Mouse (Mus musculus) liver, embryonic 14.5 days (tissue): ENCODE results near the gene Arfip1. TPM values are rescaled to one million over a fixed set of nuclear protein-coding genes. Genes with fewer than 3 reads are reported as not detected.

Experiments
- ATAC-seq: fragments of 200-750 bp; cut with Nextera tagmentation; 2 replicates; pipeline ENCODE4 v1.8.0; 2017; ENCODE audit warnings: moderate number of reproducible peaks, mild to moderate bottlenecking, moderate library complexity; ENCODE audit not compliant: insufficient read depth
- DNase-seq, 3 experiments: peaks; one replicate each; pipeline ENCODE4 v3.0.0-alpha.2; 2012 to 2013; ENCODE audit warnings: low read depth in 3 of 3, low spot score in 3 of 3
- H3K27ac ChIP-seq: fragments of 300-500 bp; sonication (generic); 2 replicates; pipeline ENCODE4 v1.5.1; 2014; ENCODE audit warnings: moderate library complexity, mild to moderate bottlenecking, control low read depth, inconsistent platforms
- H3K27me3 ChIP-seq: fragments of 300-500 bp; sonication (generic); 2 replicates; pipeline ENCODE4 v1.6.1; 2014; ENCODE audit warnings: mild to moderate bottlenecking, low read length, moderate library complexity; ENCODE audit not compliant: control insufficient read depth, insufficient read depth
- H3K36me3 ChIP-seq: fragments of 300-500 bp; sonication (generic); replicated peaks from 2 replicates; pipeline ENCODE4 v1.6.1; 2014; ENCODE audit warnings: low read depth; ENCODE audit not compliant: control insufficient read depth, insufficient read depth
- H3K4me1 ChIP-seq, 2 experiments: fragments of 200-500 bp in 1 of 2; fragments of 300-500 bp in 1 of 2; sonication (generic) in 1 of 2; replicated peaks; 2 replicates each; pipeline ENCODE4 v1.6.1; 2012 to 2014; ENCODE audit warnings: antibody characterized with exemption in 1 of 2, inconsistent platforms in 1 of 2, low read length in 1 of 2; ENCODE audit not compliant: control insufficient read depth in 2 of 2, insufficient read depth in 2 of 2
- H3K4me2 ChIP-seq: fragments of 300-500 bp; sonication (generic); 2 replicates; pipeline ENCODE4 v1.6.1; 2014; ENCODE audit warnings: low read depth, mild to moderate bottlenecking, control low read depth, moderate library complexity
- H3K4me3 ChIP-seq, 2 experiments: fragments of 200-500 bp in 1 of 2; fragments of 300-500 bp in 1 of 2; sonication (generic) in 1 of 2; 2 replicates each; pipeline ENCODE4 v1.5.1; 2012 to 2014; ENCODE audit warnings: low read depth in 2 of 2, low read length in 2 of 2, mild to moderate bottlenecking in 2 of 2, control low read depth in 1 of 2, inconsistent platforms in 1 of 2, moderate library complexity in 1 of 2; ENCODE audit not compliant: insufficient read depth in 1 of 2
- H3K9ac ChIP-seq: fragments of 300-500 bp; sonication (generic); replicated peaks from 2 replicates; pipeline ENCODE4 v1.6.1; 2014; ENCODE audit warnings: mild to moderate bottlenecking, control low read depth, moderate library complexity
- H3K9me3 ChIP-seq: fragments of 300-500 bp; sonication (generic); 2 replicates; pipeline ENCODE4 v1.6.1; 2016; ENCODE audit warnings: low read length, mixed read lengths; ENCODE audit not compliant: control insufficient read depth
- CTCF ChIP-seq: IDR thresholded peaks from 2 replicates; pipeline ENCODE4 v1.5.1; 2016; ENCODE audit warnings: antibody characterized with exemption, low read depth, control low read depth
- EP300 ChIP-seq: IDR thresholded peaks from 2 replicates; pipeline ENCODE4 v1.6.1; 2016; ENCODE audit warnings: antibody characterized with exemption, low read depth
- WGBS: fragments of 180-500 bp; shearing (Covaris S2); extraction: QIAGEN DNeasy Blood & Tissue Kit; methylation state at CpG from one replicate; pipeline ENCODE4 v1.1.7; 2014; ENCODE audit not compliant: insufficient replicate concordance; 5-methylcytosine and 5-hydroxymethylcytosine counted together
- polyA plus RNA-seq, 2 experiments: library from polyadenylated mRNA; depleted of rRNA in 1 of 2; stranded (reverse) in 1 of 2; unstranded in 1 of 2; fragments of >200 nt; fragmentation: Nextera tagmentation in 1 of 2; extraction: Ambion mirVana in 1 of 2; gene quantifications; 2 replicates each; pipeline versions ENCODE4 v1.2.1 to v1.2.3; 2012 to 2014

The Arfip1 gene
- polyA plus RNA-seq, 2 experiments = 5.3 to 12.0 TPM

- Histone ChIP-seq H3K9me3 (peaks cover under 1% of the 10 kb centered on the region), H3K4me3 (peak overlapping the region in 1 of 2 experiments; percentile 7; a peak in 2 of 4 replicates)
Measured at GRCm38 (mm10) chr3:84474981-84475775, 107.2 kb downstream of the Arfip1 start.

GRCm38 (mm10) chr3:84474398-84474797 lies 108.0 kb downstream of the Arfip1 start:
- DNase-seq (no peak), ATAC-seq (no peak)
- no peak overlapping the region for H3K27ac ChIP-seq
- H3K9ac ChIP-seq = no peak overlapping the region
- H3K27me3 ChIP-seq = peaks cover 8% of the 10 kb centered on the region; the same call in 1 of the 2 replicates
- 78% methylated on average over 6 of the region's 6 CpGs for WGBS
- peak overlapping the region; percentile 87 for H3K4me2 ChIP-seq
- H3K4me1 ChIP-seq = peaks cover 74 to 75% of the 10 kb centered on the region in 2 experiments
- TF ChIP-seq CTCF (no peak), EP300 (no peak)
- H3K36me3 ChIP-seq = peaks cover 51% of the 10 kb centered on the region
- H3K4me3 ChIP-seq = peak overlapping the region in 1 of 2 experiments; percentile 2; a peak in 1 of 4 replicates
- H3K9me3 ChIP-seq = peaks cover 3% of the 10 kb centered on the region

More at GRCm38 (mm10) chr3:84474981-84475775, 107.2 kb downstream of the Arfip1 start:
- H3K9ac ChIP-seq = peak overlapping the region; percentile 38
- H3K4me2 ChIP-seq = peak overlapping the region; percentile 87
- peaks cover 66 to 68% of the 10 kb centered on the region in 2 experiments for H3K4me1 ChIP-seq
- TF ChIP-seq EP300 (peak; percentile 55), CTCF (no peak)
- H3K27ac ChIP-seq = peak overlapping the region; percentile 23
- ATAC-seq (no peak), DNase-seq (no peak)
- peaks cover 10% of the 10 kb centered on the region; the same call in 1 of the 2 replicates for H3K27me3 ChIP-seq
- peaks cover 43% of the 10 kb centered on the region for H3K36me3 ChIP-seq
- WGBS = 75% methylated on average over 12 of the region's 12 CpGs

DNA sequence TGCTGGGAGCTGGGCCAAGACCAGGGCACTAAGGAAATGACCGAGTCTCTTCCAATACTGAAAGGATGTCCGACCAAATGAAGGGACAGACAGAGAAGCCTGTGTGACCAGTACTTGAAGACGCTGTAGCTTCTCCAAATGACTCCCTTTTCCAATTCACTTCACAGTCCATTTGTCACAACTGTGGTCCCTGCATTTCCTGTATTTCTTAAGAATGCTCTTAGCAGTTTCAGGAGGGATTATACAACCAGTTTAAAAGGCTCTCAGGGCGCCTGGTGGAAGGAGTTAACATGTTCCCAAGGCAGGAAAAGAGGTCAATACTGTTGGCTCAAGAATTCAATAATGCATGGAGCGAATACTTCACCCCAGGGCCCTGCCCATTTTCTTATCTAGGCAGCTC lies 109.5 kb downstream of the Arfip1 start:
- H3K9ac ChIP-seq = peak overlapping the region; percentile 66
- 52% methylated on average over 5 of the region's 5 CpGs for WGBS

GRCm38 (mm10) chr3:84472527-84472926 lies 109.9 kb downstream of the Arfip1 start:
- ATAC-seq (no peak), DNase-seq (no peak)
- Histone ChIP-seq H3K27ac (peak overlapping the region; percentile 95), H3K9ac (peak overlapping the region; percentile 66), H3K36me3 (peaks cover 62% of the 10 kb centered on the region), H3K4me3 (peak overlapping the region; percentile 22 to 38; a peak in 3 of 4 replicates), H3K4me2 (peak overlapping the region; percentile 87), H3K4me1 (peaks cover 85 to 90% of the 10 kb centered on the region in 2 experiments), H3K9me3 (peaks cover 3% of the 10 kb centered on the region), H3K27me3 (peaks cover 2% of the 10 kb centered on the region; the same call in 1 of the 2 replicates)
- TF ChIP-seq EP300 (no peak), CTCF (no peak)
- 62% methylated on average over 3 of the region's 3 CpGs for WGBS

More for the DNA sequence above, 109.5 kb downstream of the Arfip1 start:
- TF ChIP-seq CTCF (no peak), EP300 (no peak)
- no peak for DNase-seq
- H3K4me2 ChIP-seq = peak overlapping the region; percentile 87
- peak overlapping the region; percentile 22 to 38 for H3K4me3 ChIP-seq
- ATAC-seq = no peak
- H3K27ac ChIP-seq = peak overlapping the region; percentile 95
- peaks cover 83 to 88% of the 10 kb centered on the region in 2 experiments for H3K4me1 ChIP-seq
- peaks cover 62% of the 10 kb centered on the region for H3K36me3 ChIP-seq
- H3K27me3 ChIP-seq = peaks cover 3% of the 10 kb centered on the region; the same call in 1 of the 2 replicates
- H3K9me3 ChIP-seq = peaks cover 3% of the 10 kb centered on the region

DNA sequence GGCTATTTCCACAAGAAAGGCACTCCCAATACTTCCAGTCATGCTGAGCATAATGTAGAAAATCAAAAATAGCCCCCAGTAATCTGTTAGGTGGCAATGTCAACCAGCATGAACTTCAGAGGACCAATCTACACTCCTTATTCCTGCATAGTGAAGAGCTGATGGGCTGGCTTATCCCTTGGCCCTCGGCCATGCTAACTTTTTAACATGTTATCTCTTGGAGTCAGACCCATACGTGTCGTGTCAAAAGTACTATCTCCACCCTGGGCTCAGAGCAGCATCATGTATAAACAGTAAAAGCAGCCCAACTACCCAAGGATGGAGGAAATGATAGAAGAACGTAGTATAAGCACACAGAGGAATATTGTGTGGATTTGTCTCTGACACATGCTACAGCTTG lies 111.3 kb downstream of the Arfip1 start:
- H3K4me1 ChIP-seq = peaks cover 92 to 95% of the 10 kb centered on the region in 2 experiments
- TF ChIP-seq CTCF (no peak), EP300 (peak; percentile 97)
- no peaks in the 10 kb centered on the region for H3K27me3 ChIP-seq
- peaks cover 3% of the 10 kb centered on the region for H3K9me3 ChIP-seq
- 12% methylated on average over 4 of the region's 4 CpGs for WGBS
- H3K4me3 ChIP-seq = peak overlapping the region; percentile 19 to 38
- H3K9ac ChIP-seq = peak overlapping the region; percentile 66
- H3K36me3 ChIP-seq = peaks cover 63% of the 10 kb centered on the region
- ATAC-seq (peak; percentile 96), DNase-seq (peak; percentile 83 to 88 (median 83))
- peak overlapping the region; percentile 87 for H3K4me2 ChIP-seq
- peak overlapping the region; percentile 95 for H3K27ac ChIP-seq
